Mouse (Mus musculus) stomach, embryonic 14.5 days (tissue): Measurements from ENCODE around the gene Fat2. TPM values are rescaled to one million over a fixed set of nuclear protein-coding genes. Genes with fewer than 3 reads are reported as not detected.

Experiments
- ATAC-seq: fragments of 200-750 bp; cut with Nextera tagmentation; 2 replicates; pipeline ENCODE4 v1.8.0; 2017; ENCODE audit warnings: low read depth, moderate TSS enrichment; ENCODE audit not compliant: insufficient number of reproducible peaks, insufficient read depth, low FRiP score
- H3K27ac ChIP-seq: fragments of 300-500 bp; sonication (generic); 2 replicates; pipeline ENCODE4 v1.5.1; 2014; ENCODE audit warnings: mild to moderate bottlenecking, low read length, moderate library complexity, mixed read lengths
- H3K27me3 ChIP-seq: fragments of 300-500 bp; sonication (generic); 2 replicates; pipeline ENCODE4 v1.6.1; 2014; ENCODE audit warnings: low read length, control low read depth, mixed read lengths; ENCODE audit not compliant: control insufficient read depth, insufficient read depth
- H3K36me3 ChIP-seq: fragments of 300-500 bp; sonication (generic); 2 replicates; pipeline ENCODE4 v1.6.1; 2014; ENCODE audit warnings: mild to moderate bottlenecking, control low read depth, low read length, moderate library complexity, mixed read lengths; ENCODE audit not compliant: control insufficient read depth, insufficient read depth
- H3K4me1 ChIP-seq: fragments of 300-500 bp; sonication (generic); 2 replicates; pipeline ENCODE4 v1.6.1; 2014; ENCODE audit warnings: low read length, control low read depth, mixed read lengths; ENCODE audit not compliant: control insufficient read depth, insufficient read depth
- H3K4me2 ChIP-seq: fragments of 300-500 bp; sonication (generic); replicated peaks from 2 replicates; pipeline ENCODE4 v1.6.1; 2014; ENCODE audit warnings: low read depth, low read length, control low read depth
- H3K4me3 ChIP-seq: fragments of 300-500 bp; sonication (generic); 2 replicates; pipeline ENCODE4 v1.5.1; 2014; ENCODE audit warnings: low read depth, low read length, control low read depth
- H3K9ac ChIP-seq: fragments of 300-500 bp; sonication (generic); replicated peaks from 2 replicates; pipeline ENCODE4 v1.6.1; 2014; ENCODE audit warnings: low read depth, mild to moderate bottlenecking, control low read depth, low read length, moderate library complexity, mixed read lengths
- H3K9me3 ChIP-seq: fragments of 300-500 bp; sonication (generic); 2 replicates; pipeline ENCODE4 v1.6.1; 2016; ENCODE audit warnings: low read depth, low read length, control low read depth; ENCODE audit not compliant: control insufficient read depth
- WGBS: fragments of 180-500 bp; shearing (Covaris S2); extraction: QIAGEN DNeasy Blood & Tissue Kit; methylation state at CpG from one replicate; pipeline ENCODE4 v1.1.7; 2014; 5-methylcytosine and 5-hydroxymethylcytosine counted together
- polyA plus RNA-seq: library from polyadenylated mRNA; unstranded; fragments of >200 nt; fragmentation: Nextera tagmentation; extraction: Ambion mirVana; gene quantifications from 2 replicates; pipeline ENCODE4 v1.2.1, GENCODE M21; 2014

Gene Fat2
- polyA plus RNA-seq, 1 experiment from 2014 or later = 1.2 TPM

- 89% methylated on average over 9 of the region's 9 CpGs for WGBS
- Histone ChIP-seq H3K9ac (no peak overlapping the region), H3K27me3 (no peaks in the 10 kb centered on the region), H3K4me2 (no peak overlapping the region), H3K9me3 (no peaks in the 10 kb centered on the region), H3K4me1 (no peaks in the 10 kb centered on the region), H3K4me3 (no peak overlapping the region), H3K36me3 (no peaks in the 10 kb centered on the region), H3K27ac (no peak overlapping the region)
- ATAC-seq = no peak
Observed at GRCm38 (mm10) chr11:55253391-55253790, 83.0 kb downstream of the Fat2 start.

- Histone ChIP-seq H3K27ac (no peak overlapping the region), H3K4me1 (no peaks in the 10 kb centered on the region), H3K36me3 (no peaks in the 10 kb centered on the region), H3K9me3 (no peaks in the 10 kb centered on the region), H3K9ac (no peak overlapping the region), H3K4me2 (no peak overlapping the region), H3K27me3 (no peaks in the 10 kb centered on the region), H3K4me3 (no peak overlapping the region)
- no peak for ATAC-seq
- 75% methylated on average over 6 of the region's 6 CpGs for WGBS
Observed at GRCm38 (mm10) chr11:55250527-55250926, 85.8 kb downstream of the Fat2 start.

GRCm38 (mm10) chr11:55240556-55240955, 95.8 kb downstream of the Fat2 start:
- H3K4me3 ChIP-seq = no peak overlapping the region
- ATAC-seq = no peak
- H3K4me1 ChIP-seq = no peaks in the 10 kb centered on the region
- no peaks in the 10 kb centered on the region for H3K27me3 ChIP-seq
- WGBS = 66% methylated on average over 7 of the region's 7 CpGs
- H3K9ac ChIP-seq = no peak overlapping the region
- no peak overlapping the region for H3K27ac ChIP-seq
- no peak overlapping the region for H3K4me2 ChIP-seq
- no peaks in the 10 kb centered on the region for H3K9me3 ChIP-seq
- H3K36me3 ChIP-seq = no peaks in the 10 kb centered on the region

GRCm38 (mm10) chr11:55239496-55239895, 96.9 kb downstream of the Fat2 start:
- Histone ChIP-seq H3K27me3 (no peaks in the 10 kb centered on the region), H3K4me3 (no peak overlapping the region)

GRCm38 (mm10) chr11:55236815-55237214, 99.5 kb downstream of the Fat2 start:
- no peak overlapping the region for H3K9ac ChIP-seq
- no peaks in the 10 kb centered on the region for H3K27me3 ChIP-seq
- WGBS = 91% methylated on average over 1 of the region's 1 CpGs
- no peaks in the 10 kb centered on the region for H3K4me1 ChIP-seq
- no peak overlapping the region for H3K4me3 ChIP-seq
- no peak for ATAC-seq
- H3K9me3 ChIP-seq = no peaks in the 10 kb centered on the region
- H3K27ac ChIP-seq = no peak overlapping the region
- no peaks in the 10 kb centered on the region for H3K36me3 ChIP-seq
- no peak overlapping the region for H3K4me2 ChIP-seq

More at GRCm38 (mm10) chr11:55239496-55239895, 96.9 kb downstream of the Fat2 start:
- 70% methylated on average over 3 of the region's 3 CpGs for WGBS
- ATAC-seq = no peak
- Histone ChIP-seq H3K9ac (no peak overlapping the region), H3K4me2 (no peak overlapping the region), H3K4me1 (no peaks in the 10 kb centered on the region), H3K36me3 (no peaks in the 10 kb centered on the region), H3K9me3 (no peaks in the 10 kb centered on the region), H3K27ac (no peak overlapping the region)

GRCm38 (mm10) chr11:55234791-55235190, 101.6 kb downstream of the Fat2 start:
- no peaks in the 10 kb centered on the region for H3K27me3 ChIP-seq
- H3K4me1 ChIP-seq = no peaks in the 10 kb centered on the region
- no peak overlapping the region for H3K27ac ChIP-seq
- no peaks in the 10 kb centered on the region for H3K9me3 ChIP-seq
- 83% methylated on average over 4 of the region's 4 CpGs for WGBS
- no peak for ATAC-seq
- no peak overlapping the region for H3K4me3 ChIP-seq
- no peaks in the 10 kb centered on the region for H3K36me3 ChIP-seq
- no peak overlapping the region for H3K4me2 ChIP-seq
- H3K9ac ChIP-seq = no peak overlapping the region

- H3K27me3 ChIP-seq = no peaks in the 10 kb centered on the region
- ATAC-seq = no peak
- no peak overlapping the region for H3K4me2 ChIP-seq
- H3K27ac ChIP-seq = no peak overlapping the region
- H3K4me1 ChIP-seq = no peaks in the 10 kb centered on the region
- WGBS = 86% methylated on average over 7 of the region's 7 CpGs
- no peaks in the 10 kb centered on the region for H3K9me3 ChIP-seq
- no peak overlapping the region for H3K4me3 ChIP-seq
- no peaks in the 10 kb centered on the region for H3K36me3 ChIP-seq
- H3K9ac ChIP-seq = no peak overlapping the region
Observed at GRCm38 (mm10) chr11:55234288-55234687, 102.1 kb downstream of the Fat2 start.

- Histone ChIP-seq H3K4me1 (no peaks in the 10 kb centered on the region), H3K9ac (no peak overlapping the region), H3K4me2 (no peak overlapping the region), H3K4me3 (no peak overlapping the region), H3K36me3 (peaks cover 3% of the 10 kb centered on the region; the same call in 1 of the 2 replicates), H3K27me3 (no peaks in the 10 kb centered on the region), H3K27ac (no peak overlapping the region), H3K9me3 (no peaks in the 10 kb centered on the region)
- no peak for ATAC-seq
- WGBS = 95% methylated on average over 6 of the region's 6 CpGs
Observed at GRCm38 (mm10) chr11:55231034-55231433, 105.3 kb downstream of the Fat2 start.

- 84% methylated on average over 7 of the region's 7 CpGs for WGBS
- Histone ChIP-seq H3K9me3 (no peaks in the 10 kb centered on the region), H3K36me3 (peaks cover 11% of the 10 kb centered on the region; the same call in 1 of the 2 replicates), H3K4me2 (no peak overlapping the region), H3K27ac (no peak overlapping the region), H3K4me1 (no peaks in the 10 kb centered on the region), H3K4me3 (no peak overlapping the region), H3K27me3 (no peaks in the 10 kb centered on the region), H3K9ac (no peak overlapping the region)
- no peak for ATAC-seq
Observed at GRCm38 (mm10) chr11:55221306-55221705, 115.1 kb downstream of the Fat2 start.
